Mouse (Mus musculus): ENCODE measurements at regions not wholly inside any gene's neighbourhood (a gene's known extent, or its start where the extent isn't known, plus 50 kb on each side); places are given as distances from the start of the nearest gene placed in this dataset.

DNA sequence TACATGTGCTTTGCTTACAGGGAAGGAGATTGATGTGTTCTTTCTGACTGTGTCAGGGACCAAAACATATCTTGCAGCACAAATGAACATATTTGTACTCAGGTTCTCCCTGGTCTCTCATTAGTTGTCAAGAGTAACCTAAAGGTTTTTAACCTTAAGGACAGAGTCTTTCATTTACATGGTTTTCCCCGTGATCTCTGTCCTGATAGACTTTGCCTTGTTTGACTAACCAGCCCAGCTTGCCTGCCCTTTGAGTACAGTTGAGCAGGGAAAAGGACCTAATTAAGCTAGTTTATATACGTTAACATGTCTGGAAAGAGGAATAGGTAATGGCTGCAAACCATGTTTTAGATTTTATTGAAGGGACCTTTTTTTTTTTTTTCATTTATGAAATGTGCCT is 407.9 kb downstream of the Grb14 start:
- no peaks in the 10 kb centered on the region for H3K9me3 ChIP-seq (replicated peaks; ENCODE audit: control insufficient read depth, insufficient read depth, low read length, poor library complexity, severe bottlenecking)
- TF ChIP-seq EP300 (IDR thresholded peaks at IDR 0.05; ENCODE audit: insufficient read depth, low read depth, low read length), result no peak
- TF ChIP-seq CTCF (IDR thresholded peaks at IDR 0.05; ENCODE audit: low read depth, low read length), result no peak
- no peak for TF ChIP-seq POLR2A (IDR thresholded peaks at IDR 0.05; ENCODE audit: insufficient read depth, low read length)
- H3K36me3 ChIP-seq (ENCODE audit: control insufficient read depth, insufficient read depth, low read length, poor library complexity, severe bottlenecking), result no peaks in the 10 kb centered on the region
- H3K4me1 ChIP-seq (ENCODE audit: control insufficient read depth, insufficient read depth, low read length), result no peaks in the 10 kb centered on the region
- no peak overlapping the region for H3K4me3 ChIP-seq (ENCODE audit: low read depth, low read length)
- no peak overlapping the region for H3K27ac ChIP-seq (ENCODE audit: insufficient read depth, low read length)
- no peak overlapping the region for H3K9ac ChIP-seq (ENCODE audit: low read depth, poor library complexity, severe bottlenecking)
- H3K27me3 ChIP-seq (ENCODE audit: control insufficient read depth, insufficient read depth, low read length, poor library complexity, severe bottlenecking), result no peaks in the 10 kb centered on the region

DNA sequence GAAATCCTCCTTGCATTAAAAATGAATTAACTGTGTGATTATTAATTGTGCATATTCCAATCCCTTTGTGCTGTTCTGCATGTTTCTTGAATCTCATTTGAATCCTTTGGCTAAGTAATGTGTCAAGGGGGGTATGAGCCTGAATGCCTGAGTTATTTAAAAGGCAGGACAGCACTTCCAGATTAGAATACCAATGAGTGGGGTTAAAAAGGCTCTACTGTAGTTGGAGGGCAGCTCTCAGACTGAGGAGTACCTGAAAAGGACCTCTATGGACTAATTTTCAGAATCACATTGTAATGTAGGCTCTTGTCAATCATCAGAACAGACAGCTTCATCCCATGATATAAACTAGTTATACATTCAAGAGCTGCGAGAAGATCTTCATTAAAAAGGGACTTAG is 417.9 kb downstream of the Grb14 start:
- H3K9ac ChIP-seq (ENCODE audit: low read depth, poor library complexity, severe bottlenecking), result no peak overlapping the region
- no peak overlapping the region for H3K4me3 ChIP-seq (ENCODE audit: low read depth, low read length)
- no peaks in the 10 kb centered on the region for H3K27me3 ChIP-seq (ENCODE audit: control insufficient read depth, insufficient read depth, low read length, poor library complexity, severe bottlenecking)
- H3K4me1 ChIP-seq (ENCODE audit: control insufficient read depth, insufficient read depth, low read length), result no peaks in the 10 kb centered on the region
- no peaks in the 10 kb centered on the region for H3K36me3 ChIP-seq (ENCODE audit: control insufficient read depth, insufficient read depth, low read length, poor library complexity, severe bottlenecking)
- H3K27ac ChIP-seq (ENCODE audit: insufficient read depth, low read length), result no peak overlapping the region
- H3K9me3 ChIP-seq (replicated peaks; ENCODE audit: control insufficient read depth, insufficient read depth, low read length, poor library complexity, severe bottlenecking), result no peaks in the 10 kb centered on the region
- TF ChIP-seq EP300 (IDR thresholded peaks at IDR 0.05; ENCODE audit: insufficient read depth, low read depth, low read length) (no peak), CTCF (IDR thresholded peaks at IDR 0.05; ENCODE audit: low read depth, low read length) (no peak), POLR2A (IDR thresholded peaks at IDR 0.05; ENCODE audit: insufficient read depth, low read length) (no peak)

DNA sequence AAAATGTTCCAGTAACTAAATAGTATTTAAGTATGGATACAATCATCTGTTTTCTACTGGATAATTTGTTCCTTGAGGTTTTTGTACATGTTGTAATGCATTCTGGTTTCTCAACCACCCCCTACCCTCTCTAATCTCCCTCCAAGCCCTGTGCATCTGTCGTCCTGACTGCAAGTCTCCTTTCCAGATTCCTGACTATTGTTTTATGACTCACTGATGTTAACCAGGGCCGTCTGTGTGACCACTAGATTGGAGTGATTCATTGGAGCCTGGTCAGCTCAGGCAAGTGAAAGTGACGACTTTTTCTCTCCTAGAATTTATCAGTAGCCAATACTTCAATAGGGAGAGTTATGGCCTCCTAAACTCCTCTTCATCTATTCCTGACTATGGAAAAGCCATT is 442.5 kb downstream of the Grb14 start:
- TF ChIP-seq CTCF (IDR thresholded peaks at IDR 0.05; ENCODE audit: low read depth, low read length), result no peak
- no peak for TF ChIP-seq EP300 (IDR thresholded peaks at IDR 0.05; ENCODE audit: insufficient read depth, low read depth, low read length)
- TF ChIP-seq POLR2A (IDR thresholded peaks at IDR 0.05; ENCODE audit: insufficient read depth, low read length), result no peak
- Histone ChIP-seq H3K36me3 (ENCODE audit: control insufficient read depth, insufficient read depth, low read length, poor library complexity, severe bottlenecking) (no peaks in the 10 kb centered on the region), H3K4me3 (ENCODE audit: low read depth, low read length) (no peak overlapping the region)

DNA sequence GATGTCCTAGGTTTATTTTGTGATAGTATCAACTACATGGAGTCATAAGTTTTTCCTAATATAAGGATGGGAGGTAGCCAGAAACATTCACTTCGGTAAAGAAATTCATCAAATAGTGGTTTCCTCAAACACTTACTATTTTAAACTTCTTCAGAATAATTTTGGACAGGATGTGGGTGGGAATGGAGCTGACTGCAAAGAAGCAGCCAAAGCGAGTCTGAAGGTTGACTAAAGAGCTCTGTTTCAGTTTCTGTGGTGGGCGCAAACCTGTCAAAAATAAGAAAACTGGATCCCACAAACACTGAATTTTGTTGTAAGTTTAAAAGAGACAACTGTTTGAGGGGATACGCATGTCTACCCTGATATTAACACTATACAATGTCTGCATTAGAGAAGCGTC is 438.2 kb upstream of the Fign start:
- Histone ChIP-seq H3K9me3 (replicated peaks; ENCODE audit: control insufficient read depth, insufficient read depth, low read length, poor library complexity, severe bottlenecking) (no peaks in the 10 kb centered on the region), H3K27me3 (ENCODE audit: control insufficient read depth, insufficient read depth, low read length, poor library complexity, severe bottlenecking) (no peaks in the 10 kb centered on the region), H3K27ac (ENCODE audit: insufficient read depth, low read length) (no peak overlapping the region), H3K9ac (ENCODE audit: low read depth, poor library complexity, severe bottlenecking) (no peak overlapping the region), H3K4me1 (ENCODE audit: control insufficient read depth, insufficient read depth, low read length) (no peaks in the 10 kb centered on the region), H3K36me3 (ENCODE audit: control insufficient read depth, insufficient read depth, low read length, poor library complexity, severe bottlenecking) (no peaks in the 10 kb centered on the region), H3K4me3 (ENCODE audit: low read depth, low read length) (no peak overlapping the region)
- no peak for TF ChIP-seq CTCF (IDR thresholded peaks at IDR 0.05; ENCODE audit: low read depth, low read length)
- no peak for TF ChIP-seq EP300 (IDR thresholded peaks at IDR 0.05; ENCODE audit: insufficient read depth, low read depth, low read length)
- TF ChIP-seq POLR2A (IDR thresholded peaks at IDR 0.05; ENCODE audit: insufficient read depth, low read length), result no peak

More for the DNA sequence above, 442.5 kb downstream of the Grb14 start:
- Histone ChIP-seq H3K9ac (ENCODE audit: low read depth, poor library complexity, severe bottlenecking) (no peak overlapping the region), H3K9me3 (replicated peaks; ENCODE audit: control insufficient read depth, insufficient read depth, low read length, poor library complexity, severe bottlenecking) (no peaks in the 10 kb centered on the region), H3K27me3 (ENCODE audit: control insufficient read depth, insufficient read depth, low read length, poor library complexity, severe bottlenecking) (no peaks in the 10 kb centered on the region), H3K4me1 (ENCODE audit: control insufficient read depth, insufficient read depth, low read length) (no peaks in the 10 kb centered on the region), H3K27ac (ENCODE audit: insufficient read depth, low read length) (no peak overlapping the region)

DNA sequence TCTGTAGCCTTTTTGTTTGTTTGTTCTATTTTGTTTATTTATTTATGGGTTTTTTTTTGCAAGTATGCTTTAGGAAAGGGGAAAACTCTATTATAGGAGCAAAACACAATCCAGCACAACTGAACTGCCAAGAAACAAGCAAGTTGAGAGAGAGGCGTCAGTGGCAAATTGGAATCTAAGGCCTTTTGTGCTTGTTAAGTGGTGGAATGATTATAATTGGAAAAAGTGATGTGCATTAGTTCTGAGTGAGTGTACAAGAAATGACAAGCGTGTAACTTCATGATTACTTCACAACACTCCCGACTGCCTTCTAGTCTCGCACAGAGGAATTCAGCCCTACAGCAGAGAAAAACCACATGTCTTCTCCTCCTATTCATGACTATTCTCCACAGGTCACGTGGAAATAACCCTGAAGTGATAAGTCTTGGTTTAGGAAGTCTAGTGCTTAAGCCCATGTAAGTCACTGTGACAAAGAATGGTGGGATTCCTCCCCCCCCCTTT is 437.6 kb upstream of the Fign start:
- Histone ChIP-seq H3K4me3 (ENCODE audit: low read depth, low read length) (no peak overlapping the region), H3K9me3 (replicated peaks; ENCODE audit: control insufficient read depth, insufficient read depth, low read length, poor library complexity, severe bottlenecking) (no peaks in the 10 kb centered on the region), H3K36me3 (ENCODE audit: control insufficient read depth, insufficient read depth, low read length, poor library complexity, severe bottlenecking) (no peaks in the 10 kb centered on the region), H3K9ac (ENCODE audit: low read depth, poor library complexity, severe bottlenecking) (no peak overlapping the region), H3K4me1 (ENCODE audit: control insufficient read depth, insufficient read depth, low read length) (no peaks in the 10 kb centered on the region), H3K27ac (ENCODE audit: insufficient read depth, low read length) (no peak overlapping the region), H3K27me3 (ENCODE audit: control insufficient read depth, insufficient read depth, low read length, poor library complexity, severe bottlenecking) (no peaks in the 10 kb centered on the region)
- TF ChIP-seq POLR2A (IDR thresholded peaks at IDR 0.05; ENCODE audit: insufficient read depth, low read length) (no peak), EP300 (IDR thresholded peaks at IDR 0.05; ENCODE audit: insufficient read depth, low read depth, low read length) (no peak), CTCF (IDR thresholded peaks at IDR 0.05; ENCODE audit: low read depth, low read length) (no peak)

DNA sequence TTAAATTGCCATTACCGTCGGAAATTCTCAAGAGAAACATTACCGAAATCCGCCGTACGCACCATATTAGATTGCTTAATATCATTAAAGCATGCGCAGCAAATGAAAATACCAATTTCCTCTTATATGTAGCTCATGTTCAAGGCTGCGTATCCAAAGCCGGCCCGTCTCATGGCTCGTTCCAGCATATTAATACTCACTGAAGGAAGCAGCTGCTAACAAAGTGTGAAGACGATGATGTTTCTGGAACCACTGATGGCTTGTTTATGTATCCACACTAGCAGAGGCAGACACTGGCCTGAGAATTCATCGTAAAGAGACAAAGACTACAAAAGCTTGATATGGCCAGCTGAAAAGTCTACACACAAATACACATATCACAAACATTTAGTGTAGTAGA is 437.0 kb upstream of the Fign start:
- Histone ChIP-seq H3K4me3 (ENCODE audit: low read depth, low read length) (no peak overlapping the region), H3K4me1 (ENCODE audit: control insufficient read depth, insufficient read depth, low read length) (no peaks in the 10 kb centered on the region), H3K27ac (ENCODE audit: insufficient read depth, low read length) (no peak overlapping the region), H3K9ac (ENCODE audit: low read depth, poor library complexity, severe bottlenecking) (no peak overlapping the region), H3K9me3 (replicated peaks; ENCODE audit: control insufficient read depth, insufficient read depth, low read length, poor library complexity, severe bottlenecking) (no peaks in the 10 kb centered on the region), H3K36me3 (ENCODE audit: control insufficient read depth, insufficient read depth, low read length, poor library complexity, severe bottlenecking) (no peaks in the 10 kb centered on the region), H3K27me3 (ENCODE audit: control insufficient read depth, insufficient read depth, low read length, poor library complexity, severe bottlenecking) (no peaks in the 10 kb centered on the region)
- TF ChIP-seq POLR2A (IDR thresholded peaks at IDR 0.05; ENCODE audit: insufficient read depth, low read length) (no peak), CTCF (IDR thresholded peaks at IDR 0.05; ENCODE audit: low read depth, low read length) (no peak), EP300 (IDR thresholded peaks at IDR 0.05; ENCODE audit: insufficient read depth, low read depth, low read length) (no peak)

All from ES-Bruce4 (cell line).